ENCODE assay signal across 13 mouse cellular contexts in the genomic region with DNA sequence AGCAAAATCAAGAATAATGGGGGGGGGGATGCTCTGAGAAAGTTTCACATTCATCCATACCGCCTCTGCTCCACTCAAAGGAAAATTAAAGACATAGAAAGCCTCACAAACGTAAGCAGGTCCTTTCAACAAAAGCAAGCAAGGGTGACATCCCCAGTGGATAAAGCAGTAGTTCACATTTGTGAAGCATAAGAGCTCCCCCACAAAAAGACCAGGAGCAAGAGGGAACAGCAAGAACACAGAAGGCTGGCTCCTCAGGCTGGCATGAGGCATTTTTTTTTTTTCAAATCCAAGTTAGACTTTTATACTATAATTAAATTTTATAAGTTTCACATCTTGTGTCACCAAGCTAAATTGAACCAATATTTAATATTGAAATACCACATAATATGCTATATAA.
DNase-seq lines count a peak whose midpoint lies in the region; ATAC-seq lines count a peak whose summit lies in the region.
"Had no signal": no experiment of that assay in that cellular context is flagged by ENCODE, and none has a peak within 500 bp of the region (broad histone marks: within the 10 kb centered on the region; RNA-seq: fewer than 3 reads in every experiment).

No protein-coding gene starts in this region.

- H3K27me3 ChIP-seq in forebrain, embryonic 14.5 days (replicated peaks; ENCODE audit: control insufficient read depth, insufficient read depth, low read length), result no peaks in the 10 kb centered on the region
- no peaks in the 10 kb centered on the region for H3K27me3 ChIP-seq in forebrain, embryonic 11.5 days (ENCODE audit: control insufficient read depth, insufficient read depth, low read length)
- no peaks in the 10 kb centered on the region for H3K27me3 ChIP-seq in midbrain, embryonic 14.5 days (ENCODE audit: control insufficient read depth, insufficient read depth, low read length)
- H3K27me3 ChIP-seq in midbrain, embryonic 10.5 days (ENCODE audit: low read depth, poor library complexity, severe bottlenecking), result no peaks in the 10 kb centered on the region
- no peaks in the 10 kb centered on the region for H3K27me3 ChIP-seq in heart, embryonic 12.5 days (replicated peaks)
- H3K27me3 ChIP-seq: liver, embryonic 15.5 days; midbrain, embryonic 12.5 days; neural tube, embryonic 12.5 days had no signal

- H3K4me2 ChIP-seq in forebrain, embryonic 14.5 days (ENCODE audit: low read length), result no peak overlapping the region
- no peak overlapping the region for H3K4me2 ChIP-seq in forebrain, embryonic 11.5 days (ENCODE audit: low read depth, low read length, severe bottlenecking)
- no peak overlapping the region for H3K4me2 ChIP-seq in midbrain, embryonic 14.5 days (ENCODE audit: low read length)
- H3K4me2 ChIP-seq in heart, embryonic 12.5 days, result no peak overlapping the region
- H3K4me2 ChIP-seq: liver, embryonic 15.5 days; midbrain, embryonic 12.5 days; neural tube, embryonic 12.5 days had no signal

- no peak for ATAC-seq in forebrain, embryonic 14.5 days
- ATAC-seq in forebrain, embryonic 11.5 days (replicated peaks; ENCODE audit: low FRiP score), result no peak
- ATAC-seq in midbrain, embryonic 14.5 days (ENCODE audit: low FRiP score, low TSS enrichment), result no peak
- ATAC-seq in heart, embryonic 12.5 days (ENCODE audit: insufficient number of reproducible peaks, low FRiP score), result no peak

- no peaks in the 10 kb centered on the region for H3K36me3 ChIP-seq in forebrain, embryonic 14.5 days (ENCODE audit: control insufficient read depth, insufficient read depth, low read length)
- no peaks in the 10 kb centered on the region for H3K36me3 ChIP-seq in forebrain, embryonic 11.5 days (ENCODE audit: control insufficient read depth, insufficient read depth, low read length)
- H3K36me3 ChIP-seq in midbrain, embryonic 14.5 days (ENCODE audit: control insufficient read depth, insufficient read depth, low read length), result no peaks in the 10 kb centered on the region
- no peaks in the 10 kb centered on the region for H3K36me3 ChIP-seq in midbrain, embryonic 10.5 days
- H3K36me3 ChIP-seq in heart, embryonic 12.5 days, result no peaks in the 10 kb centered on the region
- H3K36me3 ChIP-seq: liver, embryonic 15.5 days; midbrain, embryonic 12.5 days; neural tube, embryonic 12.5 days had no signal

- no peaks in the 10 kb centered on the region for H3K9me3 ChIP-seq in forebrain, embryonic 14.5 days (replicated peaks; ENCODE audit: control insufficient read depth, low read length)
- H3K9me3 ChIP-seq in forebrain, embryonic 11.5 days (ENCODE audit: control insufficient read depth, low read length), result no peaks in the 10 kb centered on the region
- no peaks in the 10 kb centered on the region for H3K9me3 ChIP-seq in midbrain, embryonic 14.5 days (ENCODE audit: control insufficient read depth, low read length)
- no peaks in the 10 kb centered on the region for H3K9me3 ChIP-seq in midbrain, embryonic 10.5 days (replicated peaks)
- H3K9me3 ChIP-seq in heart, embryonic 12.5 days (replicated peaks), result no peaks in the 10 kb centered on the region
- H3K9me3 ChIP-seq: liver, embryonic 15.5 days; midbrain, embryonic 12.5 days; neural tube, embryonic 12.5 days had no signal

- H3K4me3 ChIP-seq in forebrain, embryonic 14.5 days (ENCODE audit: low read depth, low read length), result no peak overlapping the region
- H3K4me3 ChIP-seq in forebrain, embryonic 11.5 days (ENCODE audit: low read depth, low read length), result no peak overlapping the region
- no peak overlapping the region for H3K4me3 ChIP-seq in midbrain, embryonic 14.5 days (replicated peaks; ENCODE audit: low read depth, low read length)
- no peak overlapping the region for H3K4me3 ChIP-seq in midbrain, embryonic 10.5 days
- no peak overlapping the region for H3K4me3 ChIP-seq in heart, embryonic 12.5 days
- H3K4me3 ChIP-seq: liver, embryonic 15.5 days; midbrain, embryonic 12.5 days; neural tube, embryonic 12.5 days had no signal

- 51% methylated on average over 2 of the region's 2 CpGs for WGBS in forebrain, embryonic 14.5 days
- WGBS in forebrain, embryonic 11.5 days, result 65% methylated on average over 2 of the region's 2 CpGs
- WGBS in midbrain, embryonic 14.5 days, result 46% methylated on average over 2 of the region's 2 CpGs
- WGBS in midbrain, embryonic 10.5 days, result 65% methylated on average over 2 of the region's 2 CpGs
- WGBS in heart, embryonic 12.5 days, result 46% methylated on average over 2 of the region's 2 CpGs

- H3K4me1 ChIP-seq in forebrain, embryonic 14.5 days (ENCODE audit: control insufficient read depth, insufficient read depth, low read length), result no peaks in the 10 kb centered on the region
- no peaks in the 10 kb centered on the region for H3K4me1 ChIP-seq in forebrain, embryonic 11.5 days (replicated peaks; ENCODE audit: control insufficient read depth, insufficient read depth, low read length)
- H3K4me1 ChIP-seq in midbrain, embryonic 14.5 days (ENCODE audit: control insufficient read depth, insufficient read depth, low read length), result no peaks in the 10 kb centered on the region
- H3K4me1 ChIP-seq in midbrain, embryonic 10.5 days, result peaks cover 20% of the 10 kb centered on the region
- H3K4me1 ChIP-seq in heart, embryonic 12.5 days (replicated peaks), result no peaks in the 10 kb centered on the region
- H3K4me1 ChIP-seq: liver, embryonic 15.5 days; neural tube, embryonic 12.5 days had no signal

- no peak overlapping the region for H3K9ac ChIP-seq in forebrain, embryonic 14.5 days (ENCODE audit: low read length)
- no peak overlapping the region for H3K9ac ChIP-seq in forebrain, embryonic 11.5 days (ENCODE audit: low read length)
- no peak overlapping the region for H3K9ac ChIP-seq in midbrain, embryonic 14.5 days (replicated peaks; ENCODE audit: low read length)
- no peak overlapping the region for H3K9ac ChIP-seq in heart, embryonic 12.5 days
- H3K9ac ChIP-seq: liver, embryonic 15.5 days; midbrain, embryonic 12.5 days; neural tube, embryonic 12.5 days had no signal

- H3K27ac ChIP-seq in forebrain, embryonic 14.5 days (ENCODE audit: low read depth, low read length), result no peak overlapping the region
- no peak overlapping the region for H3K27ac ChIP-seq in forebrain, embryonic 11.5 days (ENCODE audit: low read depth, low read length)
- no peak overlapping the region for H3K27ac ChIP-seq in midbrain, embryonic 14.5 days (replicated peaks; ENCODE audit: low read depth, low read length)
- H3K27ac ChIP-seq in midbrain, embryonic 10.5 days (replicated peaks), result no peak overlapping the region
- no peak overlapping the region for H3K27ac ChIP-seq in heart, embryonic 12.5 days (ENCODE audit: poor library complexity, severe bottlenecking)
- H3K27ac ChIP-seq: liver, embryonic 15.5 days; midbrain, embryonic 12.5 days; neural tube, embryonic 12.5 days had no signal

- peak; percentile 36 for DNase-seq in forebrain, embryonic 14.5 days (ENCODE audit: low spot score)
- DNase-seq in forebrain, embryonic 11.5 days (ENCODE audit: low spot score), result no peak
- DNase-seq in midbrain, embryonic 14.5 days, result peak; percentile 36
- no peak for DNase-seq in midbrain, embryonic 10.5 days (ENCODE audit: low spot score)
- peak; percentile 30 for DNase-seq in cerebellum, adult 9-11 months
- DNase-seq in retina, embryonic 14.5 days (ENCODE audit: low spot score), result peak; percentile 6
- DNase-seq in urinary bladder, postnatal 4 days (ENCODE audit: low spot score in 2 of 2), result no peak
- DNase-seq: adrenal gland, postnatal 36 days; kidney, adult 2 months had no signal

Comparison
In these comparisons a context has a peak if more than half of its experiments do, and no peak if none do; other contexts are left out.
1. DNase-seq: peak in forebrain, embryonic 14.5 days (single experiment), midbrain, embryonic 14.5 days (single experiment), cerebellum, adult 9-11 months (single experiment) and retina, embryonic 14.5 days (single experiment); none in forebrain, embryonic 11.5 days (single experiment), midbrain, embryonic 10.5 days (single experiment) and urinary bladder, postnatal 4 days (0 of 2).